Mouse (Mus musculus) neural tube, embryonic 15.5 days (tissue): ENCODE data around the gene Nup205. TPM values are rescaled to one million over a fixed set of nuclear protein-coding genes. Genes with fewer than 3 reads are reported as not detected.
A peak's percentile ranks its signal among the peaks of the same experiment; 100 is the strongest.
"Not testable (repeated sequence)": the region's sequence is repeated elsewhere in the genome, so short reads cannot be mapped to it uniquely, and the experiment has no call there.

Experiments
- ATAC-seq: fragments of 200-750 bp; cut with Nextera tagmentation; 2 replicates; pipeline ENCODE4 v1.8.0; 2017; ENCODE audit warnings: mild to moderate bottlenecking, moderate TSS enrichment, moderate library complexity; ENCODE audit not compliant: low FRiP score
- H3K27ac ChIP-seq: fragments of 300-500 bp; sonication (generic); replicated peaks from 2 replicates; pipeline ENCODE4 v1.5.1; 2015; ENCODE audit warnings: mild to moderate bottlenecking, inconsistent platforms
- H3K27me3 ChIP-seq: fragments of 300-500 bp; sonication (generic); replicated peaks from 2 replicates; pipeline ENCODE4 v1.6.1; 2015; ENCODE audit warnings: inconsistent platforms
- H3K36me3 ChIP-seq: fragments of 300-500 bp; sonication (generic); 2 replicates; pipeline ENCODE4 v1.6.1; 2015; ENCODE audit warnings: inconsistent platforms
- H3K4me1 ChIP-seq: fragments of 300-500 bp; sonication (generic); 2 replicates; pipeline ENCODE4 v1.6.1; 2015; ENCODE audit warnings: inconsistent platforms
- H3K4me2 ChIP-seq: fragments of 300-500 bp; sonication (generic); 2 replicates; pipeline ENCODE4 v1.6.1; 2015; ENCODE audit warnings: inconsistent platforms, mild to moderate bottlenecking, moderate library complexity
- H3K4me3 ChIP-seq: fragments of 300-500 bp; sonication (generic); replicated peaks from 2 replicates; pipeline ENCODE4 v1.5.1; 2015; ENCODE audit warnings: mild to moderate bottlenecking, inconsistent platforms
- H3K9ac ChIP-seq: fragments of 300-500 bp; sonication (generic); replicated peaks from 2 replicates; pipeline ENCODE4 v1.6.1; 2015; ENCODE audit warnings: mild to moderate bottlenecking, inconsistent platforms
- H3K9me3 ChIP-seq: fragments of 300-500 bp; sonication (generic); replicated peaks from 2 replicates; pipeline ENCODE4 v1.6.1; 2016; ENCODE audit warnings: inconsistent platforms
- WGBS: fragments of 180-500 bp; shearing (Covaris S2); methylation state at CpG from one replicate; pipeline ENCODE4 v1.1.7; 2015; ENCODE audit warnings: mixed read lengths; 5-methylcytosine and 5-hydroxymethylcytosine counted together
- polyA plus RNA-seq: library from polyadenylated mRNA; unstranded; fragments of >200 nt; fragmentation: Nextera tagmentation; extraction: Ambion mirVana; gene quantifications from 2 replicates; pipeline ENCODE4 v1.2.1, GENCODE M21; 2015

Nup205 gene
- polyA plus RNA-seq, 1 experiment from 2014 or later = 17.8 TPM

GRCm38 (mm10) chr6:35173181-35173580 is 4.0 kb upstream of the Nup205 start:
- no peak for ATAC-seq
- Histone ChIP-seq H3K4me3 (no peak overlapping the region), H3K4me1 (no peaks in the 10 kb centered on the region), H3K9me3 (no peaks in the 10 kb centered on the region), H3K36me3 (no peaks in the 10 kb centered on the region), H3K27me3 (no peaks in the 10 kb centered on the region), H3K27ac (no peak overlapping the region), H3K9ac (no peak overlapping the region), H3K4me2 (no peak overlapping the region)
- WGBS = 81% methylated on average over 4 of the region's 4 CpGs

GRCm38 (mm10) chr6:35177650-35178272 is 540 bp downstream of the Nup205 start:
- peak overlapping the region; percentile 79 for H3K4me2 ChIP-seq
- H3K27me3 ChIP-seq = no peaks in the 10 kb centered on the region
- WGBS = under 1% methylated on average over 59 of the region's 69 CpGs
- H3K9me3 ChIP-seq = no peaks in the 10 kb centered on the region
- H3K36me3 ChIP-seq = no peaks in the 10 kb centered on the region
- peak overlapping the region; percentile 99 for H3K27ac ChIP-seq
- peaks cover 6% of the 10 kb centered on the region for H3K4me1 ChIP-seq
- H3K4me3 ChIP-seq = peak overlapping the region; percentile 92
- peak overlapping the region; percentile 77 for H3K9ac ChIP-seq
- ATAC-seq = peak; percentile 87

- not testable (repeated sequence) for H3K27me3 ChIP-seq, H3K27ac ChIP-seq, H3K9ac ChIP-seq, H3K9me3 ChIP-seq, H3K4me3 ChIP-seq, H3K4me2 ChIP-seq, ATAC-seq, H3K36me3 ChIP-seq, H3K4me1 ChIP-seq
- WGBS = 100% methylated on average over 3 of the region's 3 CpGs
Observed at GRCm38 (mm10) chr6:35179299-35179698, 2.1 kb downstream of the Nup205 start.

- Histone ChIP-seq H3K36me3 (peaks cover 41% of the 10 kb centered on the region), H3K9me3 (no peaks in the 10 kb centered on the region), H3K27ac (no peak overlapping the region), H3K4me2 (no peak overlapping the region), H3K4me3 (no peak overlapping the region), H3K27me3 (no peaks in the 10 kb centered on the region), H3K4me1 (no peaks in the 10 kb centered on the region), H3K9ac (no peak overlapping the region)
- WGBS = 100% methylated on average over 1 of the region's 1 CpGs
- no peak for ATAC-seq
Observed at GRCm38 (mm10) chr6:35184781-35185180, 7.6 kb downstream of the Nup205 start.

GRCm38 (mm10) chr6:35191198-35191597 is 14.0 kb downstream of the Nup205 start:
- Histone ChIP-seq H3K4me2 (no peak overlapping the region), H3K27me3 (no peaks in the 10 kb centered on the region), H3K4me3 (no peak overlapping the region), H3K9ac (no peak overlapping the region), H3K9me3 (no peaks in the 10 kb centered on the region), H3K4me1 (no peaks in the 10 kb centered on the region), H3K36me3 (peaks cover 75% of the 10 kb centered on the region), H3K27ac (no peak overlapping the region)
- 91% methylated on average over 8 of the region's 8 CpGs for WGBS
- ATAC-seq = no peak

- no peak for ATAC-seq
- H3K27me3 ChIP-seq = no peaks in the 10 kb centered on the region
- no peaks in the 10 kb centered on the region for H3K4me1 ChIP-seq
- WGBS = 86% methylated on average over 4 of the region's 4 CpGs
- H3K4me2 ChIP-seq = no peak overlapping the region
- H3K27ac ChIP-seq = no peak overlapping the region
- H3K36me3 ChIP-seq = peaks cover 45% of the 10 kb centered on the region
- H3K9ac ChIP-seq = no peak overlapping the region
- no peak overlapping the region for H3K4me3 ChIP-seq
- no peaks in the 10 kb centered on the region for H3K9me3 ChIP-seq
Observed at GRCm38 (mm10) chr6:35225696-35226095, 48.5 kb downstream of the Nup205 start.

GRCm38 (mm10) chr6:35229415-35229814 is 52.2 kb downstream of the Nup205 start:
- WGBS = 94% methylated on average over 1 of the region's 1 CpGs
- no peak for ATAC-seq
- H3K4me1 ChIP-seq = no peaks in the 10 kb centered on the region
- no peak overlapping the region for H3K9ac ChIP-seq
- no peak overlapping the region for H3K27ac ChIP-seq
- no peak overlapping the region for H3K4me2 ChIP-seq
- no peak overlapping the region for H3K4me3 ChIP-seq
- H3K36me3 ChIP-seq = peaks cover 61% of the 10 kb centered on the region
- H3K9me3 ChIP-seq = no peaks in the 10 kb centered on the region
- H3K27me3 ChIP-seq = no peaks in the 10 kb centered on the region

- Histone ChIP-seq H3K4me2 (no peak overlapping the region), H3K9me3 (no peaks in the 10 kb centered on the region), H3K4me3 (no peak overlapping the region), H3K9ac (no peak overlapping the region), H3K27me3 (no peaks in the 10 kb centered on the region), H3K36me3 (peaks cover 68% of the 10 kb centered on the region), H3K4me1 (no peaks in the 10 kb centered on the region), H3K27ac (no peak overlapping the region)
- ATAC-seq = no peak
- WGBS = 63% methylated on average over 9 of the region's 9 CpGs
Observed at GRCm38 (mm10) chr6:35236108-35236785, 59.0 kb downstream of the Nup205 start.

GRCm38 (mm10) chr6:35243252-35243651 is 66.0 kb downstream of the Nup205 start:
- peaks cover 64% of the 10 kb centered on the region for H3K36me3 ChIP-seq
- no peak overlapping the region for H3K4me2 ChIP-seq
- H3K9me3 ChIP-seq = no peaks in the 10 kb centered on the region
- no peak overlapping the region for H3K4me3 ChIP-seq
- no peak overlapping the region for H3K27ac ChIP-seq
- H3K4me1 ChIP-seq = no peaks in the 10 kb centered on the region
- no peaks in the 10 kb centered on the region for H3K27me3 ChIP-seq
- ATAC-seq = no peak
- WGBS = 93% methylated on average over 4 of the region's 4 CpGs
- H3K9ac ChIP-seq = no peak overlapping the region

GRCm38 (mm10) chr6:35243989-35244388 is 66.8 kb downstream of the Nup205 start:
- WGBS = 88% methylated on average over 9 of the region's 9 CpGs
- peaks cover 57% of the 10 kb centered on the region for H3K36me3 ChIP-seq
- H3K9me3 ChIP-seq = no peaks in the 10 kb centered on the region
- H3K27me3 ChIP-seq = no peaks in the 10 kb centered on the region
- H3K4me1 ChIP-seq = no peaks in the 10 kb centered on the region
- H3K4me2 ChIP-seq = no peak overlapping the region
- no peak overlapping the region for H3K4me3 ChIP-seq
- H3K9ac ChIP-seq = no peak overlapping the region
- no peak for ATAC-seq
- H3K27ac ChIP-seq = no peak overlapping the region

- no peak overlapping the region for H3K4me3 ChIP-seq
- H3K9me3 ChIP-seq = no peaks in the 10 kb centered on the region
- no peak for ATAC-seq
- no peak overlapping the region for H3K9ac ChIP-seq
- WGBS = 64% methylated on average over 5 of the region's 5 CpGs
- peaks cover 53% of the 10 kb centered on the region for H3K36me3 ChIP-seq
- H3K4me1 ChIP-seq = no peaks in the 10 kb centered on the region
- no peak overlapping the region for H3K27ac ChIP-seq
- no peak overlapping the region for H3K4me2 ChIP-seq
- H3K27me3 ChIP-seq = no peaks in the 10 kb centered on the region
Observed at GRCm38 (mm10) chr6:35245086-35245485, 67.9 kb downstream of the Nup205 start.

GRCm38 (mm10) chr6:35251807-35252476 is 74.7 kb downstream of the Nup205 start:
- H3K4me1 ChIP-seq = peaks cover 29% of the 10 kb centered on the region
- H3K9ac ChIP-seq = 0 out of 2 replicates have a peak overlapping the region, but pooled peaks have one; percentile 69
- H3K36me3 ChIP-seq = no peaks in the 10 kb centered on the region
- no peak overlapping the region for H3K27ac ChIP-seq
- no peaks in the 10 kb centered on the region for H3K9me3 ChIP-seq
- H3K4me3 ChIP-seq = peak overlapping the region; percentile 77
- WGBS = 63% methylated on average over 17 of the region's 17 CpGs
- no peak for ATAC-seq
- H3K4me2 ChIP-seq = peak overlapping the region; percentile 70
- H3K27me3 ChIP-seq = no peaks in the 10 kb centered on the region
